Mouse (Mus musculus) megakaryocyte, adult 5-6 weeks (primary cell): Measurements from ENCODE around the gene B3galt1. TPM values are rescaled to one million over a fixed set of nuclear protein-coding genes. Genes with fewer than 3 reads are reported as not detected.

Experiments
- ATAC-seq: 2 replicates; pipeline ENCODE4 v1.8.0; 2016; ENCODE audit warnings: mild to moderate bottlenecking, inconsistent platforms; ENCODE audit not compliant: poor library complexity, severe bottlenecking
- total RNA-seq, 2 experiments: library from RNA; stranded (forward) in 1 of 2; stranded (reverse) in 1 of 2; fragments of 153-499, 151-499 nt in 1 of 2; fragments of 221-1000, 200-1000 nt in 1 of 2; gene quantifications; 2 replicates each; pipeline versions ENCODE4 v1.2.3 to v1.2.4; 2015 to 2017

The B3galt1 gene
- total RNA-seq (2015): not detected in 2 replicates
- not detected in 2 replicates for total RNA-seq (2017)

DNA sequence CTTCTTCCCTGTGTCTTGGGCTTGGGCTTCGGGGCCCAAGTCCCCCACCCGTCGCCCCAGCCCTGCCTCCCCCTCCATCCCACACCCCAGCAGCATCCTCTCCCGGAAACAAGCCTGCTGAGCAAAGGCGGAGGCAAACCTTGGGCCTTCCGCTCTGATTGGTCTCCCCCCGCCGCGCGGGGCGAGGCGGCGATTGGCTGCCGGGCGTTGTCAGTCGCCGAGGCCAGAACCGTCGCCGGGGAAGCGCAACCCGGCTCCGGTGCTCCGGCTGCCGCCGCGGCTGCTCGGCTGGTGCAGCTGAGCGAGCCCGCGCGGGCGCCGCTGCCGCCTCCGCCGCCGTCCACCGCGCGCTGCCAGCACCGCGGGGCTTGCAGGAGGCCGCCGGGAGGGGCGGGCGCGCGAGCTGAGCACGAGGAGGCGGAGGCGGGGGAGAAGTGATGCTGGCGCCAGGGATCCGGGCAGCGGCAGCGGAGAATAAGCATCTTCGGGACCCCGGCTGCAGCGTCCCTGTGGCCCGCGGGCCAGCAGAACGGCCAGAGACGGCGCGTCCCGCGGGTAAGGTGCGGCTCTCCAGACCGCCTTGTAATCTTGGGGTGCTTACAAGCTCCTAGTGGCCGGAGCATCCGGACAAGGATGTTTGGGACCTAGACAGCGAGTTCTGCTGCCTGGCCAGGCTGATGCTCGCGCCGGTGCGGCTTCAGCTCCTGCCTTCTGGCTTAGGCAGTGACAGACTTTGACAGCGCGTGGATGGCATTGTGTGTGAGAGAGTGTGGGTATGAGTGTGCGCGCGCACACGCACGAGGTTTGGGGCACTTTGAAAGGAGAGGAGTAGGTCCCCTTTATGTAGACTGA, at the start of gene B3galt1:
TSS of gene B3galt1 (plus strand) at position 392 of the 852 bp plus-strand sequence.
- no peak for ATAC-seq

DNA sequence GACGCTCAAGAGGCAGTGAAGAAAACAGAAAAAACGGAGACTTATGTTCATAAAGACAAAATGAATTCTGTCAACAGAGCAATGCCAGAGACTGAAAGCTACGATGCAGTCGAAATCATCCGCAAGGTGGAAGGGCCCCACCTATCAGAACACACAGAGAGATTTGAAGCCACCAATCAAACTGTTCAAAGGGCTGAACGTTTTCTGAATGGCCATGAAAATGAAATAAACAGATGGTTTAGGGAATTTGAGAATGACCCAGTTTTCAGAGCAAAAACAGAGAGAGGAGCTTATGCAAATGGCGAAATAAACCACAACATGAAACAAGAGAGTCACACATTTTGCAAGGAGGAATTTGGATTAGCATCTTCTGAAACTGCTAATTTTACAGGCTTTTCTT, 49.3 kb upstream of the B3galt1 start:
- no peak for ATAC-seq

GRCm38 (mm10) chr2:67535347-67535746, 30.3 kb upstream of the B3galt1 start:
- ATAC-seq: no peak

DNA sequence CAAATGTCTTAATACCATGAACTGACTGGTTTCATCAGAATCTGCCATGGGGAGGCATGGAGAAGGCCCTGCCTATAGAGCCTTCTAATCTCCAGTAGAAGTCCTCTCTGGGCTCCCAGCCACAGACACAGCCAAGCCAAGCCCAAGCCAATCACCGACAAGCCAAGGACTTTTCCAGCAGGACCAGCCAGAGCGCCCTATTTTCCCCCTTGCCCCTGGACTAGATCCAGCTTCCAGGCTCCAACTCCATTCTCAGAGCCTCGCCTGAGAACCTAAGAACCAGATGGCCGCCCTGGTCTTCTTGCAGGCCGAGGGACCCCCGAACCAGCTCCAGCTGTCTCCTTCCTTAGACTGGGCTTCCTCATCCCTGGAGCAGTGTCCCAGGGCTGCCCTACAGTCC, 26.2 kb upstream of the B3galt1 start:
- no peak for ATAC-seq

GRCm38 (mm10) chr2:67541957-67542696, 23.5 kb upstream of the B3galt1 start:
- no peak for ATAC-seq

- ATAC-seq: no peak
These were observed 21.2 kb upstream of the B3galt1 start for GRCm38 (mm10) chr2:67544426-67544825.

GRCm38 (mm10) chr2:67564851-67565479, 706 bp upstream of the B3galt1 start:
- ATAC-seq: no peak

- no peak for ATAC-seq
These were observed 895 bp downstream of the B3galt1 start for GRCm38 (mm10) chr2:67566566-67566965.

DNA sequence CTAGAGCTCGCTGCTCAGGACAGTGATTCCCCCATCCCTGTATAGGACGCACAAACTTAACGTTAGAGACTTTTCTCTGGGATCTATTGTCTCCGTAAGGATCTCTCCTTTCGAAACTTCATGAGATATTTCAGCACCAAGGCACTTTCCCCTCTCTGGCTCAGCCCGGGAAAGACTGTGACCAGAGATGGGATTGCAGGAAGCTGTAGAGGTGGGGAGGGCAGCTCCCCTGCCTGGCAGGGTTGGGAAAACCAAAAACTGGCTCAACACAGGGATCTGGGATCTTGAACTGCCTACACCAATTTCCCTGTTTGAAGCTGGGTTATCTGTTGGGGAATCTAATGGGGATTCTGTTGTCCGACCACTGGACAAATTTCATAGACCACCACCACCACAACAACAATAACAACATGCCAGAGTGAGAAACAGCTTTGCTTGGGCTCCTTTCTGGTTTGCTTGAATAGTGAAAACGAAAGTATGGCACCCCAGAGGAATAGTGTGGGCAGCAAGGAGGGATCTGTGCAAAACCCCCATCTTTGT, 1.5 kb downstream of the B3galt1 start:
- ATAC-seq: no peak

DNA sequence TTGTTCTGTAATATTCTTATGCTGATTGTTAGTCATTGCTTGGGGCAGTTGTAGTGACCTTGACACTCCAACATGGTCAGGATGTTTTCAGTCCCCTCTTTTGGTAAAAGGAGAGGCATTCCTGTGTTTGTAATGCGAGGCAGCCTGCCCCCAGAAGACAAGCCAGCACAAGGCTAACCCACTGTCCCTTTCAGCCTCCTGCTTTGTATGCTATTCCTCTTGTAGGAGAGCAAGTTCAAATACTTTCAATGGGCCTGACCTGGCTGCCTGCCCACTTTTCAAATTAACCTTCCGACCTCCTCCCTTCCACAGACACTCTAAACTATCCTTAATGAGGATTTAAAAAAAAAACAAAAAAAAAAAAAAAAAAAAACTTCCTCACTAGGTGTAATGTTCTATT, 11.0 kb downstream of the B3galt1 start:
- no peak for ATAC-seq

DNA sequence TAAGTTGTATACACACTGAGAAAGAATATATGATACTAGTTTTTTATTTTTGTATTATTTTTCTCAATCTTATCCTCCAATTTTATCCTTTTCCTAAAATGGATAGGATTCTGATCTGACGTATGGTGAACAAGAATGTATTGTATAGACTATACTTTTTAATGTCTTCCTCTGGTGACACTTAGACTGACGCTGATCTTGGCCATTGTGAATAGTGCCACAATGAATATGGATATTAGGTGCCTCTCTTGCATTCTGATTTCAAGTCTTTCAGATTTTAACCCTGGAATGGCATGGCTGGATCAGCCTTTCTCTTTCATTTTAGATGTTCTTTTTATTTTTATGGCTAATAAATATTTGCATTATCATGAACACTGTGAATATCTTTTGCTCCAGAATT, 17.4 kb downstream of the B3galt1 start:
- no peak for ATAC-seq

DNA sequence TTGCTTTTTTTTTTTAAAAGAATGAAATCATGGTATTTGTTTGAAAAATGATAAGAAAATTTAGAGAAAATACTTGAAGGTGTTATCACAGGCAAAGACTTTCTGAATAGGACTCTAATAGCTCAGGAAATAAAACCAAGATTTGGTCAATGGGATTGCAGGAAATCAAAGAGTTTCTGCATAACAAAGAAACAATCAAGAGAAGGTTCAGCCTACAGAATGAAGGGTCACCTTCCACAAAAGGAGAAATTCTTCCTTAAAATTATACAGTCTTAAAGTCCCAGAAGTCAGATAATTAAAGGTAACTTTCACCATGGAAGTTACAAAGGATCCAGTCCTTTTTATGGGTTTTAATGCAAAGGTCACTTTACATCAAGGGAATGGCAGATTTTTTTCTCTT, 24.7 kb downstream of the B3galt1 start:
- no peak for ATAC-seq

- ATAC-seq: no peak
These were observed 26.4 kb downstream of the B3galt1 start for GRCm38 (mm10) chr2:67591831-67592629.

GRCm38 (mm10) chr2:67622902-67623301, 57.2 kb downstream of the B3galt1 start:
- ATAC-seq: no peak

GRCm38 (mm10) chr2:67627667-67628066, 62.0 kb downstream of the B3galt1 start:
- no peak for ATAC-seq

GRCm38 (mm10) chr2:67628289-67628688, 62.6 kb downstream of the B3galt1 start:
- no peak for ATAC-seq

- no peak for ATAC-seq
These were observed 89.2 kb downstream of the B3galt1 start for GRCm38 (mm10) chr2:67654847-67655246.

DNA sequence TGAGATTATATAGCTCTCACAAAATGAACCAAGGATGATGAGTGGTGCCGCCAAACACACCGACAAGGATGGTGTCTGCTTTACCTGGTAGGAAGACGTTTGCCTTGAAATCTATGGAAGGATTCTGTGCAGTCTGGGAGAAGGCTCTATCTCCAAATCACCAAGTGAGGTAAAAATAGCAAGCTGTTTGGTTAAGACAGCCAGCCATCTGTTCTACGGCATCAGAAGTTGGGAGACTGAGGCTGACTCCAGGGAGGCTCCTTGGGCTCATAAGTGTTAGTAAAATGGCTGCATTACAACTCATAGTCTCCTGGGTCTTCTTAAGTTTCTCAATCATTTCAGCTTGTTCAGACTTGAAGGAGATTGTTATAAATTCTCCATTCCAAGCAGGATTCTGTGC, 91.7 kb downstream of the B3galt1 start:
- no peak for ATAC-seq

GRCm38 (mm10) chr2:67658091-67658490, 92.4 kb downstream of the B3galt1 start:
- no peak for ATAC-seq

GRCm38 (mm10) chr2:67671721-67672120, 106.0 kb downstream of the B3galt1 start:
- ATAC-seq: no peak
